Mouse (Mus musculus): ENCODE data around the gene Tfip11. TPM values are rescaled to one million over a fixed set of nuclear protein-coding genes. Genes with fewer than 3 reads are reported as not detected.

The Tfip11 gene
- polyA plus RNA-seq, 1 experiment: 23.9 TPM

DNA sequence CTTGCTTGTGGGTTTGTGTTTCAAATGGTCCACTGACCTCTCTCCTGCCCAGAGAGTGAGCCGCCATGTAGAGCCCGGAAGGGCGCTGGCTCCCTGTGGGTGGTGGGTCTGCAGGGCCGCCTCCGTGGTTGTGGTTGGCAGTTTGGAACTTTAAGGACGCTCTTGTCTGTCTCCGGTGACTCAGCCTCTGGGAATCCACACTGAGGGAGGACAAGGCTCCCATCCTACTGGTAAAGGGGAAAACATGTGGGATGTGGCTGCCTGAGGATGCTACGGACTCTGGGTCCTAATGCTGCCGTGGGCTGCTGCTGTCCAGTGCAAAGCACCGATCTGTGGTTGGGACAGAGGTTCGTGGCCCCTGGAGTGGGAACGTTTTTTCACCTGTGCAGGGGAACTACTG lies 41.8 kb downstream of the Tfip11 start:
- Histone ChIP-seq H3K27me3 (ENCODE audit: control insufficient read depth, insufficient read depth, low read length, poor library complexity, severe bottlenecking) (no peaks in the 10 kb centered on the region), H3K4me3 (ENCODE audit: low read depth, low read length) (no peak overlapping the region), H3K36me3 (ENCODE audit: control insufficient read depth, insufficient read depth, low read length, poor library complexity, severe bottlenecking) (no peaks in the 10 kb centered on the region), H3K9ac (ENCODE audit: low read depth, poor library complexity, severe bottlenecking) (no peak overlapping the region), H3K4me1 (ENCODE audit: control insufficient read depth, insufficient read depth, low read length) (no peaks in the 10 kb centered on the region), H3K9me3 (replicated peaks; ENCODE audit: control insufficient read depth, insufficient read depth, low read length, poor library complexity, severe bottlenecking) (no peaks in the 10 kb centered on the region), H3K27ac (ENCODE audit: insufficient read depth, low read length) (no peak overlapping the region)
- TF ChIP-seq EP300 (IDR thresholded peaks at IDR 0.05; ENCODE audit: insufficient read depth, low read depth, low read length) (no peak), POLR2A (IDR thresholded peaks at IDR 0.05; ENCODE audit: insufficient read depth, low read length) (no peak), CTCF (IDR thresholded peaks at IDR 0.05; ENCODE audit: low read depth, low read length) (no peak)

DNA sequence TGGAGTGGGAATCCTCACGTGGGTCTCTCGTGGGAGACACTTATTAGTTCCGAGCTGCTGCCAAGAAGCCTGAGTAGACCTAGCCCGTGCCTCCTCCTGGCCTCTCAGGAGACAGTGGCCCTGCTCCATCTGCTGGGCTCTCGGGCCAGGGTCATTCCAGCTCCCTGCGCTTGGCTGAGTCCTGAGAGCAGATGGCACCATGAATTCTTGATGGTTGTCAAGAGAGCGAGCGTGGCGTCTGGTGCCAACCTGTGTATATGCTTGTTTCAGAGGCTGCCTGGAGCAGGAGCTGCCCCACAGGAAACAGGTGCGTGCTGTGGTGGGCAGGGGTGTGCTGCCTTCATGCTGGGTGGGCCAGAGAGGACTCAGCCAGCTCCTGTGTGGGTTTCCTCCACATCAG lies 42.5 kb downstream of the Tfip11 start:
- H3K9ac ChIP-seq (ENCODE audit: low read depth, poor library complexity, severe bottlenecking): no peak overlapping the region
- H3K9me3 ChIP-seq (replicated peaks; ENCODE audit: control insufficient read depth, insufficient read depth, low read length, poor library complexity, severe bottlenecking): no peaks in the 10 kb centered on the region
- H3K4me3 ChIP-seq (ENCODE audit: low read depth, low read length): no peak overlapping the region
- H3K27ac ChIP-seq (ENCODE audit: insufficient read depth, low read length): no peak overlapping the region
- no peaks in the 10 kb centered on the region for H3K36me3 ChIP-seq (ENCODE audit: control insufficient read depth, insufficient read depth, low read length, poor library complexity, severe bottlenecking)
- no peaks in the 10 kb centered on the region for H3K4me1 ChIP-seq (ENCODE audit: control insufficient read depth, insufficient read depth, low read length)
- TF ChIP-seq POLR2A (IDR thresholded peaks at IDR 0.05; ENCODE audit: insufficient read depth, low read length): no peak
- TF ChIP-seq EP300 (IDR thresholded peaks at IDR 0.05; ENCODE audit: insufficient read depth, low read depth, low read length): no peak
- no peak for TF ChIP-seq CTCF (IDR thresholded peaks at IDR 0.05; ENCODE audit: low read depth, low read length)
- H3K27me3 ChIP-seq (ENCODE audit: control insufficient read depth, insufficient read depth, low read length, poor library complexity, severe bottlenecking): no peaks in the 10 kb centered on the region

DNA sequence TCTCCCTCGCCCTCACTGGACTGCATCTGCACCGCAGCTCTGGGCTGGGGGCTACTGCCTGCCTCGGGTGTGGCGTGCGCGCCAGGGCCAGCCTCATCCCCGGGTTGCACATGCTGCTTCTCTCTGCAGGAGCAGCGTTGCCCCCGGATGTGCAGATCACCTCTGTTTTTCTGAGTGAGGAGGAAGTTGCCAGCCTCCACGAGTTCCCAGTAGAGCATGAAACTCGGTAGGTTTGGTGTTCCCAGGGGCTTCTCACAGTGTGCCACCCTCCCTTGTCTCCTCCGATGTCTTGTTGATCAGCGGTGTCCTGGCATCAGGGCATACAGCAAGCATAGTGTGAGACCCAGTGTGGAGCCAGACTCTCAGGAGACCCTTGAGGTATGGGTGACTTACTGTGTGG lies 43.2 kb downstream of the Tfip11 start:
- H3K27me3 ChIP-seq (ENCODE audit: control insufficient read depth, insufficient read depth, low read length, poor library complexity, severe bottlenecking): no peaks in the 10 kb centered on the region
- H3K4me1 ChIP-seq (ENCODE audit: control insufficient read depth, insufficient read depth, low read length): no peaks in the 10 kb centered on the region
- no peaks in the 10 kb centered on the region for H3K9me3 ChIP-seq (replicated peaks; ENCODE audit: control insufficient read depth, insufficient read depth, low read length, poor library complexity, severe bottlenecking)
- no peaks in the 10 kb centered on the region for H3K36me3 ChIP-seq (ENCODE audit: control insufficient read depth, insufficient read depth, low read length, poor library complexity, severe bottlenecking)
- no peak overlapping the region for H3K4me3 ChIP-seq (ENCODE audit: low read depth, low read length)
- no peak overlapping the region for H3K9ac ChIP-seq (ENCODE audit: low read depth, poor library complexity, severe bottlenecking)
- H3K27ac ChIP-seq (ENCODE audit: insufficient read depth, low read length): no peak overlapping the region
- TF ChIP-seq CTCF (IDR thresholded peaks at IDR 0.05; ENCODE audit: low read depth, low read length): no peak
- TF ChIP-seq POLR2A (IDR thresholded peaks at IDR 0.05; ENCODE audit: insufficient read depth, low read length): no peak
- no peak for TF ChIP-seq EP300 (IDR thresholded peaks at IDR 0.05; ENCODE audit: insufficient read depth, low read depth, low read length)

DNA sequence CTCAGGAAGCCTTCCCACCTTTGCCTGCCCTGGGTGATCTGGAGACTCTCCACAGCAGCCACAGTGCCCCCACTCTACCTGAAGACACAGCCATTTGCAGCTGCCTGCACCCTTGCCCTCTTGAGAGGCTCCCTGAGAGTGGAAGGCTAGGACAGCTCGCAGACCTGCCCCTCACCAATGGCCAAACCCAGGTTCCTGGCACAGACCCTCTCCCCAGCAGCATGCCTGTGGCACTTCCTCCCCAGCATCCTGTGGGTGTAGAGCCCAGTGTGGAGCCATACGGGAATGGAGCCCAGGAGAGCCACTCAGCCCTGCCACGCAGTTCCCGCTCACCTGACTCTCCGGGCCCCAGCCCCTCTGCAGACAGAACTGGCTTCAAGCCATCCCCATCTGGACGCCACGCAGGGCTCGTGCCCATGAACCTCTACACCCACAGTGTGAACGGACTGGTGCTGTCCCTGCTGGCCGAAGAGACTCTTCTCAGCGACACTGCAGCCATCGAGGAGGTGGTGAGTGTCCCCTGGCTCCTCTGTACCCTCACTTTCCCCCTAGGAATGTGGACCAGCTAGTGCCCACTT lies 44.2 kb downstream of the Tfip11 start:
- H3K4me1 ChIP-seq (ENCODE audit: control insufficient read depth, insufficient read depth, low read length): no peaks in the 10 kb centered on the region
- no peaks in the 10 kb centered on the region for H3K36me3 ChIP-seq (ENCODE audit: control insufficient read depth, insufficient read depth, low read length, poor library complexity, severe bottlenecking)
- H3K27me3 ChIP-seq (ENCODE audit: control insufficient read depth, insufficient read depth, low read length, poor library complexity, severe bottlenecking): no peaks in the 10 kb centered on the region
- H3K4me3 ChIP-seq (ENCODE audit: low read depth, low read length): no peak overlapping the region
- H3K9ac ChIP-seq (ENCODE audit: low read depth, poor library complexity, severe bottlenecking): no peak overlapping the region
- TF ChIP-seq CTCF (IDR thresholded peaks at IDR 0.05; ENCODE audit: low read depth, low read length) (no peak), EP300 (IDR thresholded peaks at IDR 0.05; ENCODE audit: insufficient read depth, low read depth, low read length) (no peak), POLR2A (IDR thresholded peaks at IDR 0.05; ENCODE audit: insufficient read depth, low read length) (no peak)
- H3K9me3 ChIP-seq (replicated peaks; ENCODE audit: control insufficient read depth, insufficient read depth, low read length, poor library complexity, severe bottlenecking): no peaks in the 10 kb centered on the region
- H3K27ac ChIP-seq (ENCODE audit: insufficient read depth, low read length): no peak overlapping the region

DNA sequence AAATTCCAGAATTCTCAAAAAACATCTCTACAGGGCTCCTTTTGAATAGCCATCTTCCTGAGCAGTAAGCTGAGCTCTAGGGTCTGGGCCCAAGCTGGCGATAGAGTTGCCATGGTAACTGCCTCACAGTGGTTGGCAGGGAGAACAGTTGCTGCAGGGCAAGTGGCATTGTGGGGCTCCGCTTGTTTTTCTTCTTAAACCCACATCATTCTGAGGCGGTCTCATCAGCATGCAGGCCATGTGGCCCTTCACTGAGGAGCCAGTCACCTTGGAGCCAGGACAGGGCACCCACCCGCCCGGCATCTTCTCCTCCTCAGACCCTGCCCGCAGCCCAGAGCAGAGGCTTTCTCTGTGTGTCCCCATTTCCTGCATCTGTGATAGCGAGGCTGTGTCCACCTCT lies 45.8 kb downstream of the Tfip11 start:
- no peak for TF ChIP-seq EP300 (IDR thresholded peaks at IDR 0.05; ENCODE audit: insufficient read depth, low read depth, low read length)
- no peak for TF ChIP-seq CTCF (IDR thresholded peaks at IDR 0.05; ENCODE audit: low read depth, low read length)
- TF ChIP-seq POLR2A (IDR thresholded peaks at IDR 0.05; ENCODE audit: insufficient read depth, low read length): no peak
- Histone ChIP-seq H3K9ac (ENCODE audit: low read depth, poor library complexity, severe bottlenecking) (no peak overlapping the region), H3K36me3 (ENCODE audit: control insufficient read depth, insufficient read depth, low read length, poor library complexity, severe bottlenecking) (no peaks in the 10 kb centered on the region), H3K27ac (ENCODE audit: insufficient read depth, low read length) (no peak overlapping the region), H3K4me1 (ENCODE audit: control insufficient read depth, insufficient read depth, low read length) (no peaks in the 10 kb centered on the region), H3K27me3 (ENCODE audit: control insufficient read depth, insufficient read depth, low read length, poor library complexity, severe bottlenecking) (no peaks in the 10 kb centered on the region), H3K4me3 (ENCODE audit: low read depth, low read length) (no peak overlapping the region), H3K9me3 (replicated peaks; ENCODE audit: control insufficient read depth, insufficient read depth, low read length, poor library complexity, severe bottlenecking) (no peaks in the 10 kb centered on the region)

DNA sequence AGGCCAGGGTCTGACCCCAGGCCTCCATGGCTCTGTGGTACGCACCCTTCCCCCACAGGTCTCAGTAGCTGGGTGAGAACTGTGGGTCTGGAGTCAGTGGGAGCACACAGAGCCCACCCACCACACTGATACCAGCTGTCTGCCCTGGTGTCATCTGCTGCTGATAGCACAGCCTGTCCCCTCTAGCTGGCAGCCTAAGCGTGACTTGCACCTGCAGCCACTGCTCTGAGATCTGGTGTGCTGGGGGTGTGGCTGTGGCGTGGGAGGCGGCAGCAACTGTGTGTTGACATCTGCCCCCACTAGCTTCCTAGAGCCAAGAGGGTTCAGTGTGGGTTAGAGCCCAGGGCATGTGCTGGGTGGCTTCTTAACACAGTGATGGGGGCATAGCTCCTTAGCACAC lies 50.0 kb downstream of the Tfip11 start:
- no peak for TF ChIP-seq CTCF (IDR thresholded peaks at IDR 0.05; ENCODE audit: low read depth, low read length)
- no peak overlapping the region for H3K4me3 ChIP-seq (ENCODE audit: low read depth, low read length)
- H3K4me1 ChIP-seq (ENCODE audit: control insufficient read depth, insufficient read depth, low read length): no peaks in the 10 kb centered on the region
- no peaks in the 10 kb centered on the region for H3K9me3 ChIP-seq (replicated peaks; ENCODE audit: control insufficient read depth, insufficient read depth, low read length, poor library complexity, severe bottlenecking)
- H3K36me3 ChIP-seq (ENCODE audit: control insufficient read depth, insufficient read depth, low read length, poor library complexity, severe bottlenecking): no peaks in the 10 kb centered on the region
- H3K9ac ChIP-seq (ENCODE audit: low read depth, poor library complexity, severe bottlenecking): no peak overlapping the region
- H3K27me3 ChIP-seq (ENCODE audit: control insufficient read depth, insufficient read depth, low read length, poor library complexity, severe bottlenecking): no peaks in the 10 kb centered on the region
- H3K27ac ChIP-seq (ENCODE audit: insufficient read depth, low read length): no peak overlapping the region
